Comparison of ENCODE assay signal across 30 mouse cellular contexts in the genomic region with DNA sequence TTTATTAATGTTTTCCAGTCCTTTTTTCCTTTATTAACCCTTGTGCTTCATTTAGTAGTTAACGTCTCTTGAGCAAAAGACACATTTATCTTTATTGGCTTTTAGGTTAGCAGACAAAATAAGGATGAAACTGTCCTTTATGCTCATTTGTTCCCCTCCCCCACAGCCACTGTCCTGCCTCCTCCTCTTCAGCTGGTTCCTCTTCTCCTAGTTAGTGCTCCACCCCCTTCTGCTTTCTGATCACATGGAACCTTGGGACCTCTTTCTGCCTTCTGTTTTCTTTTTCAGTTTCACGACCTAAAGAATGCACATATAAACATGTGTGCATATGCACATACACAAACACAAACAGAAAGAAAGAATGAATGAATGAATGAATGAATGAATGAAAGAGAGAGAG. TPM values are rescaled to one million over a fixed set of nuclear protein-coding genes. Genes with fewer than 3 reads are reported as not detected.
DNase-seq lines count a peak whose midpoint lies in the region; ATAC-seq and TF ChIP-seq lines count a peak whose summit lies in the region.
"Had no signal": no experiment of that assay in that cellular context is flagged by ENCODE, and none has a peak within 500 bp of the region (broad histone marks: within the 10 kb centered on the region; RNA-seq: fewer than 3 reads in every experiment).

No protein-coding gene starts in this region.

- ATAC-seq in lung, postnatal 0 days = no peak
- peak; percentile 58 for ATAC-seq in common myeloid progenitor, adult 5-6 weeks (replicated peaks; ENCODE audit: low read depth, poor library complexity, severe bottlenecking)
- peak; percentile 71 for ATAC-seq in megakaryocyte progenitor cell, adult 5-6 weeks (replicated peaks; ENCODE audit: poor library complexity)
- ATAC-seq: hindbrain, postnatal 0 days; intestine, embryonic 16.5 days; liver, embryonic 12.5 days; midbrain, embryonic 15.5 days had no signal

- no peaks in the 10 kb centered on the region for H3K4me1 ChIP-seq in lung, postnatal 0 days (ENCODE audit: insufficient read depth, low read depth, low read length)
- H3K4me1 ChIP-seq in MEL (ENCODE audit: control insufficient read depth in 1 of 2, insufficient read depth in 2 of 2, low read length in 2 of 2) = peaks cover 0 to 2% of the 10 kb centered on the region in 2 experiments; a peak in 1 of 4 replicates
- H3K4me1 ChIP-seq: embryonic facial prominence, embryonic 13.5 days; forebrain, embryonic 12.5 days; limb, embryonic 12.5 days; liver, embryonic 12.5 days; lung, embryonic 15.5 days; midbrain, embryonic 15.5 days; neural tube, embryonic 13.5 days had no signal

- DNase-seq in lung, postnatal 0 days (ENCODE audit: low spot score) = peak; percentile 27
- DNase-seq in lung, postnatal 10 days = no peak
- peak; percentile 45 for DNase-seq in MEL (ENCODE audit: low read depth, low spot score)
- DNase-seq in cerebellum, adult 9-11 months = no peak
- no peak for DNase-seq in urinary bladder, postnatal 25 days (ENCODE audit: low spot score)
- DNase-seq: adrenal gland, postnatal 25 days; cerebellum, adult 11-12 months; cerebellum, postnatal 14 days; gastrocnemius, postnatal 36 days; kidney, postnatal 4 days; retina, postnatal 1 day; thymus, adult 2 months had no signal

- no peak overlapping the region for H3K9ac ChIP-seq in lung, postnatal 0 days (replicated peaks; ENCODE audit: low read depth)
- no peak overlapping the region for H3K9ac ChIP-seq in MEL (ENCODE audit: control insufficient read depth, low read depth, low read length, poor library complexity, severe bottlenecking)
- H3K9ac ChIP-seq: embryonic facial prominence, embryonic 13.5 days; forebrain, embryonic 12.5 days; limb, embryonic 12.5 days; liver, embryonic 12.5 days; lung, embryonic 15.5 days; midbrain, embryonic 15.5 days; neural tube, embryonic 13.5 days had no signal

- no peaks in the 10 kb centered on the region for H3K27me3 ChIP-seq in lung, postnatal 0 days (replicated peaks; ENCODE audit: insufficient read depth, low read length)
- peaks cover 0 to 2% of the 10 kb centered on the region in 2 experiments; a peak in 1 of 4 replicates for H3K27me3 ChIP-seq in MEL (ENCODE audit: control insufficient read depth in 1 of 2, insufficient read depth in 2 of 2, low read length in 2 of 2)
- H3K27me3 ChIP-seq: embryonic facial prominence, embryonic 13.5 days; forebrain, embryonic 12.5 days; limb, embryonic 12.5 days; liver, embryonic 12.5 days; lung, embryonic 15.5 days; midbrain, embryonic 15.5 days; neural tube, embryonic 13.5 days had no signal

- no peak for TF ChIP-seq CTCF in lung, postnatal 0 days (IDR thresholded peaks at IDR 0.05)
- no peak for TF ChIP-seq CTCF in MEL (IDR thresholded peaks at IDR 0.05 in 2 of 3, conservative IDR thresholded peaks at IDR 0.05 in 1 of 3; ENCODE audit: control insufficient read depth in 1 of 3, insufficient read depth in 1 of 3, low read depth in 2 of 3, low read length in 3 of 3, poor library complexity in 1 of 3, severe bottlenecking in 1 of 3)

- H3K79me2 ChIP-seq in MEL (ENCODE audit: control insufficient read depth, insufficient read depth, low read length, poor library complexity) = no peaks in the 10 kb centered on the region

- 54% methylated on average over 2 of the region's 2 CpGs for WGBS in lung, postnatal 0 days

- H3K9me3 ChIP-seq in lung, postnatal 0 days (ENCODE audit: low read length) = no peaks in the 10 kb centered on the region
- H3K9me3 ChIP-seq in MEL (replicated peaks; ENCODE audit: insufficient read depth, low read length) = no peaks in the 10 kb centered on the region
- H3K9me3 ChIP-seq: embryonic facial prominence, embryonic 13.5 days; hindbrain, embryonic 10.5 days; limb, embryonic 12.5 days; liver, embryonic 12.5 days; lung, embryonic 15.5 days; midbrain, embryonic 15.5 days; neural tube, embryonic 13.5 days had no signal

- H3K36me3 ChIP-seq in lung, postnatal 0 days (ENCODE audit: insufficient read depth, low read length) = no peaks in the 10 kb centered on the region
- H3K36me3 ChIP-seq in MEL (ENCODE audit: control insufficient read depth in 1 of 2, insufficient read depth in 2 of 2, low read length in 2 of 2) = peaks cover 0 to 2% of the 10 kb centered on the region in 2 experiments; a peak in 1 of 4 replicates
- H3K36me3 ChIP-seq: embryonic facial prominence, embryonic 13.5 days; forebrain, embryonic 12.5 days; hindbrain, embryonic 10.5 days; limb, embryonic 12.5 days; liver, embryonic 12.5 days; lung, embryonic 15.5 days; midbrain, embryonic 15.5 days; neural tube, embryonic 13.5 days had no signal

- TF ChIP-seq POLR2A in MEL (IDR thresholded peaks at IDR 0.05; ENCODE audit: control insufficient read depth in 1 of 2, insufficient read depth in 1 of 2, low read depth in 1 of 2, low read length in 2 of 2, poor library complexity in 1 of 2) = no peak

- no peak overlapping the region for H3K4me3 ChIP-seq in lung, postnatal 0 days (ENCODE audit: low read depth, low read length)
- H3K4me3 ChIP-seq in MEL (ENCODE audit: control insufficient read depth in 1 of 2, insufficient read depth in 1 of 2, low read depth in 2 of 2, low read length in 2 of 2) = no peak overlapping the region
- H3K4me3 ChIP-seq: embryonic facial prominence, embryonic 13.5 days; erythroblast, embryonic 14.5 days; forebrain, embryonic 12.5 days; hindbrain, embryonic 10.5 days; limb, embryonic 12.5 days; liver, embryonic 12.5 days; lung, embryonic 15.5 days; midbrain, embryonic 15.5 days; myocyte; neural tube, embryonic 13.5 days had no signal

- no peak for TF ChIP-seq EP300 in lung, postnatal 0 days (IDR thresholded peaks at IDR 0.05)
- no peak for TF ChIP-seq EP300 in MEL (IDR thresholded peaks at IDR 0.05; ENCODE audit: low read depth in 1 of 2, low read length in 2 of 2)

- TF ChIP-seq RAD21 in MEL (IDR thresholded peaks at IDR 0.05; ENCODE audit: low read depth, low read length) = no peak

- H3K27ac ChIP-seq in lung, postnatal 0 days (ENCODE audit: low read length) = no peak overlapping the region
- H3K27ac ChIP-seq in MEL (ENCODE audit: control insufficient read depth, low read depth, low read length) = no peak overlapping the region
- H3K27ac ChIP-seq: embryonic facial prominence, embryonic 13.5 days; forebrain, embryonic 12.5 days; hindbrain, embryonic 10.5 days; hindbrain, postnatal 0 days; limb, embryonic 12.5 days; liver, embryonic 12.5 days; lung, embryonic 15.5 days; midbrain, embryonic 15.5 days; neural tube, embryonic 13.5 days; stomach, postnatal 0 days had no signal

- H3K4me2 ChIP-seq in lung, postnatal 0 days (replicated peaks; ENCODE audit: low read depth, low read length) = no peak overlapping the region
- H3K4me2 ChIP-seq: embryonic facial prominence, embryonic 13.5 days; forebrain, embryonic 12.5 days; limb, embryonic 12.5 days; liver, embryonic 12.5 days; lung, embryonic 15.5 days; midbrain, embryonic 15.5 days; neural tube, embryonic 13.5 days had no signal

TF ChIP-seq in MEL, 35 proteins besides CTCF, POLR2A, EP300 and RAD21:
- no peak for TF ChIP-seq CHD2 (IDR thresholded peaks at IDR 0.05; ENCODE audit: low read length)
- TF ChIP-seq MYB (IDR thresholded peaks at IDR 0.05; ENCODE audit: low read depth, low read length) = no peak
- no peak for TF ChIP-seq ZMIZ1 (IDR thresholded peaks at IDR 0.05; ENCODE audit: low read depth, low read length)
- no peak for TF ChIP-seq MYC (IDR thresholded peaks at IDR 0.05; ENCODE audit: low read depth, low read length)
- TF ChIP-seq HCFC1 (IDR thresholded peaks at IDR 0.05; ENCODE audit: low read depth, low read length) = no peak

RNA-seq across cellular contexts. Expression of a gene that starts 18.6 kb away (rescaled TPM):
- not detected in 2 replicates for polyA plus RNA-seq in lung, postnatal 0 days (2015; fragmentation: Nextera tagmentation; extraction: Ambion mirVana)
- not detected in 2 replicates for total RNA-seq in MEL (2012; rRNA removed)
- not detected for polyA plus RNA-seq in MEL (2012; ENCODE audit: insufficient read depth in 1 of 2, insufficient read length in 2 of 2, low read depth in 1 of 2, low replicate concordance in 2 of 2, missing spikeins in 1 of 2)
- total RNA-seq in common myeloid progenitor, adult 5-6 weeks (2017) = not detected in 2 replicates
- total RNA-seq in megakaryocyte progenitor cell, adult 5-6 weeks (2015) = not detected in 2 replicates
- not detected in 2 replicates for total RNA-seq in megakaryocyte progenitor cell, adult 5-6 weeks (2017)
- total RNA-seq: adrenal gland, postnatal 25 days; gastrocnemius, postnatal 36 days; hindbrain, postnatal 0 days; layer of hippocampus, postnatal 25 days had no signal
- polyA plus RNA-seq: embryonic facial prominence, embryonic 13.5 days; erythroblast, embryonic 14.5 days; forebrain, embryonic 12.5 days; heart, embryonic 16.5 days; hindbrain, embryonic 10.5 days; hindbrain, postnatal 0 days; intestine, embryonic 16.5 days; kidney, embryonic 14.5 days; limb, embryonic 12.5 days; liver, embryonic 12.5 days; lung, embryonic 15.5 days; midbrain, embryonic 15.5 days; myocyte; neural tube, embryonic 13.5 days; stomach, postnatal 0 days; thymus, adult 2 months had no signal

RNA-seq across cellular contexts. Expression of a gene that starts 46.3 kb away (rescaled TPM):
- 5.8 and 7.6 TPM in 2 replicates for polyA plus RNA-seq in lung, postnatal 0 days (2015; fragmentation: Nextera tagmentation; extraction: Ambion mirVana)
- total RNA-seq in MEL (2012; rRNA removed) = 3.0 and 3.1 TPM in 2 replicates
- 1 to 10 TPM in 1 of 2 experiments, not detected in 1; 3.5 TPM for polyA plus RNA-seq in MEL (2012; ENCODE audit: insufficient read depth in 1 of 2, insufficient read length in 2 of 2, low read depth in 1 of 2, low replicate concordance in 2 of 2, missing spikeins in 1 of 2)
- 4.9 and 5.0 TPM in 2 replicates for total RNA-seq in common myeloid progenitor, adult 5-6 weeks (2017)
- 1.7 and 1.9 TPM in 2 replicates for total RNA-seq in megakaryocyte progenitor cell, adult 5-6 weeks (2015)
- total RNA-seq in megakaryocyte progenitor cell, adult 5-6 weeks (2017) = 1.6 and 3.4 TPM in 2 replicates

RNA-seq across cellular contexts. Expression of a gene that starts 51.8 kb away (rescaled TPM):
- not detected in 2 replicates for polyA plus RNA-seq in lung, postnatal 0 days (2015; fragmentation: Nextera tagmentation; extraction: Ambion mirVana)
- total RNA-seq in MEL (2012; rRNA removed) = not detected in 2 replicates
- not detected for polyA plus RNA-seq in MEL (2012; ENCODE audit: insufficient read depth in 1 of 2, insufficient read length in 2 of 2, low read depth in 1 of 2, low replicate concordance in 2 of 2, missing spikeins in 1 of 2)
- total RNA-seq in common myeloid progenitor, adult 5-6 weeks (2017) = not detected in 2 replicates
- not detected in 2 replicates for total RNA-seq in megakaryocyte progenitor cell, adult 5-6 weeks (2015)
- total RNA-seq in megakaryocyte progenitor cell, adult 5-6 weeks (2017) = not detected in 2 replicates
- total RNA-seq: adrenal gland, postnatal 25 days; gastrocnemius, postnatal 36 days; hindbrain, postnatal 0 days; layer of hippocampus, postnatal 25 days had no signal
- polyA plus RNA-seq: embryonic facial prominence, embryonic 13.5 days; erythroblast, embryonic 14.5 days; forebrain, embryonic 12.5 days; heart, embryonic 16.5 days; hindbrain, embryonic 10.5 days; hindbrain, postnatal 0 days; intestine, embryonic 16.5 days; kidney, embryonic 14.5 days; limb, embryonic 12.5 days; liver, embryonic 12.5 days; lung, embryonic 15.5 days; midbrain, embryonic 15.5 days; myocyte; neural tube, embryonic 13.5 days; stomach, postnatal 0 days; thymus, adult 2 months had no signal

Comparison
In these comparisons a context has a peak if more than half of its experiments do, and no peak if none do; other contexts are left out.
1. DNase-seq: peak in lung, postnatal 0 days (single experiment) and MEL (single experiment); none in lung, postnatal 10 days (single experiment), cerebellum, adult 9-11 months (single experiment) and urinary bladder, postnatal 25 days (single experiment).